Mouse (Mus musculus) MEL (cell line): ENCODE measurements at regions not wholly inside any gene's neighbourhood (a gene's known extent, or its start where the extent isn't known, plus 50 kb on each side); places are given as distances from the start of the nearest gene placed in this dataset.

Experiments used
- DNase-seq: peaks from one replicate; pipeline ENCODE4 v3.0.0; 2011; ENCODE audit warnings: low read depth, low spot score
- H3K27ac ChIP-seq: 2 replicates; pipeline ENCODE4 v1.5.1; 2012; ENCODE audit warnings: low read depth, mild to moderate bottlenecking, control low read depth, low read length, moderate library complexity; ENCODE audit not compliant: control insufficient read depth
- H3K27me3 ChIP-seq, 2 experiments: fragments of 150-350 bp in 1 of 2; sonication (generic) in 1 of 2; 2 replicates each; pipeline ENCODE4 v1.6.1; 2012; ENCODE audit warnings: low read length in 2 of 2, mild to moderate bottlenecking in 2 of 2, improper control_type of control experiment in 1 of 2, moderate library complexity in 1 of 2; ENCODE audit not compliant: insufficient read depth in 2 of 2, control insufficient read depth in 1 of 2
- H3K36me3 ChIP-seq, 2 experiments: 2 replicates each; pipeline ENCODE4 v1.6.1; 2012 to 2014; ENCODE audit warnings: low read length in 2 of 2, improper control_type of control experiment in 1 of 2, inconsistent platforms in 1 of 2, mild to moderate bottlenecking in 1 of 2; ENCODE audit not compliant: insufficient read depth in 2 of 2, control insufficient read depth in 1 of 2
- H3K4me1 ChIP-seq, 2 experiments: fragments of 150-350 bp in 1 of 2; sonication (generic) in 1 of 2; 2 replicates each; pipeline ENCODE4 v1.6.1; 2012; ENCODE audit warnings: low read length in 2 of 2, improper control_type of control experiment in 1 of 2, mild to moderate bottlenecking in 1 of 2; ENCODE audit not compliant: insufficient read depth in 2 of 2, control insufficient read depth in 1 of 2
- H3K4me3 ChIP-seq, 2 experiments: fragments of 150-350 bp in 1 of 2; sonication (generic) in 1 of 2; 2 replicates each; pipeline ENCODE4 v1.5.1; 2012; ENCODE audit warnings: low read depth in 2 of 2, low read length in 2 of 2, mild to moderate bottlenecking in 2 of 2, moderate library complexity in 2 of 2, control low read depth in 1 of 2, improper control_type of control experiment in 1 of 2; ENCODE audit not compliant: control insufficient read depth in 1 of 2, insufficient read depth in 1 of 2
- H3K79me2 ChIP-seq: 2 replicates; pipeline ENCODE4 v1.6.1; 2012; ENCODE audit warnings: mild to moderate bottlenecking, low read length, moderate library complexity; ENCODE audit not compliant: control insufficient read depth, poor library complexity, insufficient read depth
- H3K9ac ChIP-seq: 2 replicates; pipeline ENCODE4 v1.6.1; 2012; ENCODE audit warnings: low read depth, mild to moderate bottlenecking, control low read depth, low read length, moderate library complexity; ENCODE audit not compliant: control insufficient read depth, poor library complexity, severe bottlenecking
- H3K9me3 ChIP-seq: fragments of 150-350 bp; sonication (generic); replicated peaks from 2 replicates; pipeline ENCODE4 v1.6.1; 2012; ENCODE audit warnings: mild to moderate bottlenecking, low read length, improper control_type of control experiment, moderate library complexity; ENCODE audit not compliant: insufficient read depth
- BHLHE40 ChIP-seq: IDR thresholded peaks from 2 replicates; pipeline ENCODE4 v1.6.1; 2012; ENCODE audit warnings: low read depth, mild to moderate bottlenecking, inconsistent platforms, low read length, improper control_type of control experiment, borderline replicate concordance
- CHD1 ChIP-seq: IDR thresholded peaks from 2 replicates; pipeline ENCODE4 v1.6.1; 2012; ENCODE audit warnings: low read depth, mild to moderate bottlenecking, inconsistent platforms, low read length, improper control_type of control experiment
- ELF1 ChIP-seq: IDR thresholded peaks from 2 replicates; pipeline ENCODE4 v1.6.1; 2014; ENCODE audit warnings: low read depth, mild to moderate bottlenecking, inconsistent platforms, low read length, improper control_type of control experiment, moderate library complexity
- KAT2A ChIP-seq: conservative IDR thresholded peaks from 2 replicates; pipeline ENCODE4 v1.6.1; 2012; ENCODE audit warnings: low read depth, low read length, improper control_type of control experiment, inconsistent platforms
- MXI1 ChIP-seq: IDR thresholded peaks from 2 replicates; pipeline ENCODE4 v1.6.1; 2011; ENCODE audit warnings: mild to moderate bottlenecking, low read depth, low read length, improper control_type of control experiment
- MYB ChIP-seq: IDR thresholded peaks from 2 replicates; pipeline ENCODE4 v1.6.1; 2011; ENCODE audit warnings: mild to moderate bottlenecking, low read depth, low read length, improper control_type of control experiment
- NELFE ChIP-seq: IDR thresholded peaks from 2 replicates; pipeline ENCODE4 v1.6.1; 2011; ENCODE audit warnings: low read depth, low read length, improper control_type of control experiment
- POLR2A ChIP-seq, 2 experiments: IDR thresholded peaks; 2 replicates each; pipeline ENCODE4 v1.6.1; 2011 to 2012; ENCODE audit warnings: low read length in 2 of 2, mild to moderate bottlenecking in 2 of 2, control low read depth in 1 of 2, improper control_type of control experiment in 1 of 2, low read depth in 1 of 2, moderate library complexity in 1 of 2; ENCODE audit not compliant: control insufficient read depth in 1 of 2, insufficient read depth in 1 of 2, poor library complexity in 1 of 2
- POLR2AphosphoS2 ChIP-seq: IDR thresholded peaks from 2 replicates; pipeline ENCODE4 v1.6.1; 2011; ENCODE audit warnings: low read length, improper control_type of control experiment
- RAD21 ChIP-seq: IDR thresholded peaks from 2 replicates; pipeline ENCODE4 v1.6.1; 2011; ENCODE audit warnings: mild to moderate bottlenecking, low read depth, low read length, improper control_type of control experiment
- TAL1 ChIP-seq: IDR thresholded peaks from 2 replicates; pipeline ENCODE4 v1.6.1; 2012; ENCODE audit warnings: mild to moderate bottlenecking, inconsistent platforms, low read length, moderate library complexity, mixed read lengths
- TBP ChIP-seq: IDR thresholded peaks from 2 replicates; pipeline ENCODE4 v1.8.0; 2011; ENCODE audit warnings: low read depth, low read length, improper control_type of control experiment
- ZC3H11A ChIP-seq: IDR thresholded peaks from 2 replicates; pipeline ENCODE4 v1.6.1; 2012; ENCODE audit warnings: low read depth, mild to moderate bottlenecking, inconsistent platforms, low read length, improper control_type of control experiment
- ZKSCAN1 ChIP-seq: IDR thresholded peaks from 2 replicates; pipeline ENCODE4 v1.6.1; 2012; ENCODE audit warnings: low read depth, mild to moderate bottlenecking, inconsistent platforms, low read length, improper control_type of control experiment, moderate library complexity
- ZMIZ1 ChIP-seq: IDR thresholded peaks from 2 replicates; pipeline ENCODE4 v1.6.1; 2012; ENCODE audit warnings: low read depth, mild to moderate bottlenecking, inconsistent platforms, low read length, improper control_type of control experiment, moderate library complexity

- no peaks in the 10 kb centered on the region for H3K36me3 ChIP-seq
- no peaks in the 10 kb centered on the region for H3K79me2 ChIP-seq
- TF ChIP-seq ELF1 (no peak), RAD21 (no peak), MXI1 (no peak), ZMIZ1 (no peak), TBP (no peak), TAL1 (no peak)
- TF ChIP-seq, all 39 proteins: peak for 0
- DNase-seq, result no peak
- no peaks in the 10 kb centered on the region for H3K9me3 ChIP-seq
- H3K27ac ChIP-seq, result no peak overlapping the region
- no peak overlapping the region for H3K4me3 ChIP-seq
- no peaks in the 10 kb centered on the region for H3K4me1 ChIP-seq
- H3K27me3 ChIP-seq, result no peaks in the 10 kb centered on the region
- no peak overlapping the region for H3K9ac ChIP-seq
Measured at GRCm38 (mm10) chr9:94200892-94201291, 337.0 kb downstream of the 1190002N15Rik start.

GRCm38 (mm10) chr9:94199864-94200263 lies 338.0 kb downstream of the 1190002N15Rik start:
- Histone ChIP-seq H3K27me3 (no peaks in the 10 kb centered on the region), H3K9me3 (no peaks in the 10 kb centered on the region), H3K4me3 (no peak overlapping the region), H3K79me2 (no peaks in the 10 kb centered on the region), H3K9ac (no peak overlapping the region), H3K27ac (no peak overlapping the region), H3K36me3 (no peaks in the 10 kb centered on the region), H3K4me1 (no peaks in the 10 kb centered on the region)
- TF ChIP-seq CHD1 (no peak), TAL1 (no peak), ZC3H11A (no peak), MYB (no peak), ZMIZ1 (no peak)
- no peak for DNase-seq

GRCm38 (mm10) chr9:94191083-94191482 lies 346.8 kb downstream of the 1190002N15Rik start:
- Histone ChIP-seq H3K36me3 (no peaks in the 10 kb centered on the region), H3K9ac (no peak overlapping the region), H3K9me3 (no peaks in the 10 kb centered on the region), H3K4me1 (no peaks in the 10 kb centered on the region), H3K4me3 (no peak overlapping the region), H3K27me3 (no peaks in the 10 kb centered on the region), H3K27ac (no peak overlapping the region), H3K79me2 (no peaks in the 10 kb centered on the region)
- TF ChIP-seq TAL1 (no peak), BHLHE40 (no peak), ZKSCAN1 (no peak), MYB (no peak), POLR2A (IDR thresholded peaks at IDR 0.05; ENCODE audit: control insufficient read depth in 1 of 2, insufficient read depth in 1 of 2, low read depth in 1 of 2, low read length in 2 of 2, poor library complexity in 1 of 2) (no peak), POLR2AphosphoS2 (no peak), KAT2A (no peak), NELFE (no peak)
- no peak for DNase-seq
